Mouse (Mus musculus) embryonic facial prominence, embryonic 15.5 days (tissue): ENCODE results near the gene Miga1. TPM values are rescaled to one million over a fixed set of nuclear protein-coding genes. Genes with fewer than 3 reads are reported as not detected.
"Not testable (repeated sequence)": the region's sequence is repeated elsewhere in the genome, so short reads cannot be mapped to it uniquely, and the experiment has no call there.

ENCODE experiments used
- ATAC-seq: fragments of 200-750 bp; cut with Nextera tagmentation; 2 replicates; pipeline ENCODE4 v1.8.0; 2017; ENCODE audit warnings: low read depth, moderate TSS enrichment; ENCODE audit not compliant: insufficient number of reproducible peaks, low FRiP score, low TSS enrichment
- H3K27ac ChIP-seq: fragments of 300-500 bp; sonication (generic); replicated peaks from 2 replicates; pipeline ENCODE4 v1.5.1; 2015; ENCODE audit warnings: mild to moderate bottlenecking, inconsistent platforms
- H3K27me3 ChIP-seq: fragments of 300-500 bp; sonication (generic); 2 replicates; pipeline ENCODE4 v1.6.1; 2015; ENCODE audit warnings: inconsistent platforms
- H3K36me3 ChIP-seq: fragments of 300-500 bp; sonication (generic); 2 replicates; pipeline ENCODE4 v1.6.1; 2015; ENCODE audit warnings: mild to moderate bottlenecking, inconsistent platforms
- H3K4me1 ChIP-seq: fragments of 300-500 bp; sonication (generic); 2 replicates; pipeline ENCODE4 v1.6.1; 2015; ENCODE audit warnings: inconsistent platforms
- H3K4me2 ChIP-seq: fragments of 300-500 bp; sonication (generic); replicated peaks from 2 replicates; pipeline ENCODE4 v1.6.1; 2015; ENCODE audit warnings: mild to moderate bottlenecking, inconsistent platforms
- H3K4me3 ChIP-seq: fragments of 300-500 bp; sonication (generic); replicated peaks from 2 replicates; pipeline ENCODE4 v1.5.1; 2015; ENCODE audit warnings: mild to moderate bottlenecking, inconsistent platforms
- H3K9ac ChIP-seq: fragments of 300-500 bp; sonication (generic); 2 replicates; pipeline ENCODE4 v1.6.1; 2015; ENCODE audit warnings: inconsistent platforms
- H3K9me3 ChIP-seq: fragments of 300-500 bp; sonication (generic); replicated peaks from 2 replicates; pipeline ENCODE4 v1.6.1; 2016; ENCODE audit warnings: inconsistent platforms
- WGBS: fragments of 180-500 bp; shearing (Covaris S2); methylation state at CpG from one replicate; pipeline ENCODE4 v1.1.7; 2015; 5-methylcytosine and 5-hydroxymethylcytosine counted together
- polyA plus RNA-seq: library from polyadenylated mRNA; unstranded; fragments of >200 nt; fragmentation: Nextera tagmentation; extraction: Ambion mirVana; gene quantifications from 2 replicates; pipeline ENCODE4 v1.2.1, GENCODE M21; 2015

The Miga1 gene
- polyA plus RNA-seq, 1 experiment from 2014 or later = 15.8 TPM

- no peaks in the 10 kb centered on the region for H3K4me1 ChIP-seq
- ATAC-seq = no peak
- H3K27ac ChIP-seq = no peak overlapping the region
- no peak overlapping the region for H3K4me3 ChIP-seq
- H3K27me3 ChIP-seq = no peaks in the 10 kb centered on the region
- no peak overlapping the region for H3K4me2 ChIP-seq
- no peak overlapping the region for H3K9ac ChIP-seq
- H3K9me3 ChIP-seq = no peaks in the 10 kb centered on the region
- 85% methylated on average over 10 of the region's 10 CpGs for WGBS
- H3K36me3 ChIP-seq = peaks cover 15% of the 10 kb centered on the region
Measured at GRCm38 (mm10) chr3:152320972-152321645, 19.1 kb downstream of the Miga1 start.

GRCm38 (mm10) chr3:152316447-152317173, 23.6 kb downstream of the Miga1 start:
- not testable (repeated sequence) for H3K9me3 ChIP-seq, H3K27ac ChIP-seq, ATAC-seq, H3K4me1 ChIP-seq, H3K27me3 ChIP-seq, H3K4me2 ChIP-seq, H3K4me3 ChIP-seq, H3K9ac ChIP-seq
- peaks cover 16% of the 10 kb centered on the region for H3K36me3 ChIP-seq
- 80% methylated on average over 9 of the region's 9 CpGs for whole genome bisulfite sequencing

- peaks cover 4% of the 10 kb centered on the region; the same call in 1 of the 2 replicates for H3K4me1 ChIP-seq
- H3K4me2 ChIP-seq = no peak overlapping the region
- no peaks in the 10 kb centered on the region for H3K27me3 ChIP-seq
- peaks cover 7% of the 10 kb centered on the region for H3K36me3 ChIP-seq
- H3K9ac ChIP-seq = no peak overlapping the region
- H3K4me3 ChIP-seq = no peak overlapping the region
- no peaks in the 10 kb centered on the region for H3K9me3 ChIP-seq
- no peak overlapping the region for H3K27ac ChIP-seq
- peak; percentile 88 for ATAC-seq
- WGBS = 8% methylated on average over 7 of the region's 7 CpGs
Measured at GRCm38 (mm10) chr3:152315613-152316012, 24.6 kb downstream of the Miga1 start.

GRCm38 (mm10) chr3:152314666-152315065, 25.5 kb downstream of the Miga1 start:
- not testable (repeated sequence) for H3K4me3 ChIP-seq, H3K36me3 ChIP-seq, H3K27me3 ChIP-seq, H3K27ac ChIP-seq, ATAC-seq, H3K4me2 ChIP-seq, H3K9ac ChIP-seq, H3K4me1 ChIP-seq, H3K9me3 ChIP-seq
- 79% methylated on average over 14 of the region's 14 CpGs for WGBS

GRCm38 (mm10) chr3:152309250-152309645, 31.0 kb downstream of the Miga1 start:
- H3K27ac ChIP-seq = peak overlapping the region; percentile 73
- no peaks in the 10 kb centered on the region for H3K27me3 ChIP-seq
- no peak overlapping the region for H3K4me3 ChIP-seq
- H3K9ac ChIP-seq = no peak overlapping the region
- H3K9me3 ChIP-seq = no peaks in the 10 kb centered on the region
- peaks cover 15% of the 10 kb centered on the region; the same call in 1 of the 2 replicates for H3K36me3 ChIP-seq
- H3K4me1 ChIP-seq = peaks cover 20% of the 10 kb centered on the region
- WGBS = 86% methylated on average over 9 of the region's 9 CpGs
- no peak overlapping the region for H3K4me2 ChIP-seq
- no peak for ATAC-seq

GRCm38 (mm10) chr3:152308485-152309249, 31.5 kb downstream of the Miga1 start:
- no peaks in the 10 kb centered on the region for H3K9me3 ChIP-seq
- no peak overlapping the region for H3K4me2 ChIP-seq
- peaks cover 15% of the 10 kb centered on the region; the same call in 1 of the 2 replicates for H3K36me3 ChIP-seq
- 43% methylated on average over 10 of the region's 10 CpGs for WGBS
- no peak overlapping the region for H3K4me3 ChIP-seq
- ATAC-seq = peak; percentile 74; the same call in 1 of the 2 replicates
- H3K4me1 ChIP-seq = peaks cover 16% of the 10 kb centered on the region; the same call in 1 of the 2 replicates
- H3K27me3 ChIP-seq = no peaks in the 10 kb centered on the region
- H3K27ac ChIP-seq = peak overlapping the region; percentile 73
- H3K9ac ChIP-seq = no peak overlapping the region

- no peak for ATAC-seq
- no peak overlapping the region for H3K4me3 ChIP-seq
- WGBS = 85% methylated on average over 4 of the region's 4 CpGs
- peaks cover 16% of the 10 kb centered on the region; the same call in 1 of the 2 replicates for H3K4me1 ChIP-seq
- H3K27ac ChIP-seq = no peak overlapping the region
- no peaks in the 10 kb centered on the region for H3K27me3 ChIP-seq
- H3K9me3 ChIP-seq = no peaks in the 10 kb centered on the region
- no peak overlapping the region for H3K4me2 ChIP-seq
- H3K9ac ChIP-seq = no peak overlapping the region
- peaks cover 21% of the 10 kb centered on the region; the same call in 1 of the 2 replicates for H3K36me3 ChIP-seq
Measured at GRCm38 (mm10) chr3:152305971-152306370, 34.2 kb downstream of the Miga1 start.

GRCm38 (mm10) chr3:152305080-152305479, 35.1 kb downstream of the Miga1 start:
- Histone ChIP-seq H3K9ac (no peak overlapping the region), H3K4me1 (peaks cover 16% of the 10 kb centered on the region; the same call in 1 of the 2 replicates), H3K36me3 (peaks cover 21% of the 10 kb centered on the region; the same call in 1 of the 2 replicates), H3K4me2 (no peak overlapping the region), H3K27ac (peak overlapping the region; percentile 3; the same call in 1 of the 2 replicates), H3K4me3 (no peak overlapping the region), H3K9me3 (no peaks in the 10 kb centered on the region), H3K27me3 (no peaks in the 10 kb centered on the region)
- WGBS = 81% methylated on average over 8 of the region's 8 CpGs
- ATAC-seq = no peak

- H3K27me3 ChIP-seq = no peaks in the 10 kb centered on the region
- peak overlapping the region; percentile 3; the same call in 1 of the 2 replicates for H3K27ac ChIP-seq
- WGBS = 40% methylated on average over 6 of the region's 6 CpGs
- no peaks in the 10 kb centered on the region for H3K9me3 ChIP-seq
- H3K4me3 ChIP-seq = no peak overlapping the region
- H3K4me1 ChIP-seq = 0 out of 2 replicates have a peak, but pooled peaks cover 8% of the 10 kb centered on the region
- peaks cover 21% of the 10 kb centered on the region; the same call in 1 of the 2 replicates for H3K36me3 ChIP-seq
- H3K9ac ChIP-seq = no peak overlapping the region
- no peak overlapping the region for H3K4me2 ChIP-seq
- ATAC-seq = no peak
Measured at GRCm38 (mm10) chr3:152304093-152304815, 36.0 kb downstream of the Miga1 start.

GRCm38 (mm10) chr3:152302991-152303390, 37.2 kb downstream of the Miga1 start:
- Histone ChIP-seq H3K4me2 (no peak overlapping the region), H3K4me1 (no peaks in the 10 kb centered on the region), H3K27ac (no peak overlapping the region), H3K9ac (no peak overlapping the region), H3K36me3 (peaks cover 21% of the 10 kb centered on the region; the same call in 1 of the 2 replicates), H3K9me3 (no peaks in the 10 kb centered on the region), H3K4me3 (no peak overlapping the region), H3K27me3 (no peaks in the 10 kb centered on the region)
- 66% methylated on average over 9 of the region's 9 CpGs for WGBS
- ATAC-seq = no peak; the same call in 1 of the 2 replicates
